Mouse (Mus musculus) liver, embryonic 14.5 days (tissue): ENCODE data around the gene Dnaic1.

ENCODE experiments used
- CTCF ChIP-seq: IDR thresholded peaks from 2 replicates; pipeline ENCODE4 v1.5.1; 2016; ENCODE audit warnings: antibody characterized with exemption, low read depth, control low read depth
- EP300 ChIP-seq: IDR thresholded peaks from 2 replicates; pipeline ENCODE4 v1.6.1; 2016; ENCODE audit warnings: antibody characterized with exemption, low read depth

DNA sequence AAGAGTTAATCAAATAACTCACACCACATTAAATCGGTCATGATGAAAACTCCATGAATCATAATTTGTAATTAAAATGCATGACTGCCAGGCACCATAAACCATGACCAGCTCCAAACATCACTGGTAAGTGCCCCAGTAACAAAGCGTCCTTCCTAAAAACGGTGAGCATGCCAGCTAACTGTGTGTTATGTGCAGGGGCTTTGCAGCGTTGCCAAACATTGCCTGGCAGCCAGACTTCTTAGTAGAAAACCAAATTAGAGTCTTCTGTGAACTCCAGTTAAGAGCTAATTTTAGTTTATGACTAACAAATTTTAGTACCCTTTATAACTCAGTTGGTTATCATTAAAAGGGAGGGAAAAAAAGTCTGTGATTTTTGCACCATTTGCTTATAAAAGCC, 3.9 kb downstream of the Dnaic1 start:
- TF ChIP-seq CTCF (no peak), EP300 (no peak)
